Mouse (Mus musculus): Measurements from ENCODE around the gene Sun1. TPM values are rescaled to one million over a fixed set of nuclear protein-coding genes. Genes with fewer than 3 reads are reported as not detected.

Gene Sun1
- polyA plus RNA-seq, 1 experiment from 2014 or later = 20.0 TPM

DNA sequence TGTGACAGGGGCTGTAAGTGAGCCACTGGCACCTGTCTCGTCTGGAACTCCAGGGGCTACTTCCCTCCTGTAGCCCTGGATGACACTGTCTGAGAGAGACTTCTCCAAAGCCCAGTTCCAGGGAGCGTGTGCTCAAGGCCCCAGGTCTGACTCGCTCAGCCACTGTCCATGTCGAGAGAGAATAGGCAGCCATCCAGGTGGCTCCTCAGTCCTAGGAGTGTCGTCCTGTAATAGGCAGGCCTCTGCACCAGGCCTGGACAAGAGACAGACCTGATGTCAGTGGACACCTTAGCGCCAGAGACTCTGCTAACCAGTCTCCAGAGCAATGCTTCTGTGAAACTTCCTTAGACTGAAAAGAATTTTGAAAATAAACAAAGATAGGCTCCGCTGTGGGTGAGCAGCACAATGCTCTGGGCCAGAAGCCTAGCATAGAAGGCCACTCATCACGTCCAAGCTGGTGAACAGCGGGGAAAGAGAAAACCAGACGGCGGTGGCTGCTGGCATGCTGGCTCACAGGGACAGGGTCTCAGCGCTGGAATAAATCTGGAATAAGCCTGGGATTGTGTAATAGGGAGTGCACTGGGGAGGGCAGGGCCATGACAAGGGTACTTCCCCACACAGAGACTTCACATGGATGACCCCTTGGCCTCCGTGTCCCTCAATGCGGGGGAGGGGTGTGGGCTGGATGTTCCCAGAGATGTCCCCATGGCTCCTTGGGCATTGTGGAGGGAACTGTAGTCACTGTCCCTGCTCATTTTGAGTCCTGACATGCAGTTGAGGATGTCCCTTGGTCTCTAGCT is 85.9 kb downstream of the Sun1 start:
- Histone ChIP-seq H3K4me2 (peak overlapping the region; percentile 23), H3K9ac (no peak overlapping the region), H3K27ac (replicated peaks) (peak overlapping the region; percentile 72), H3K27me3 (no peaks in the 10 kb centered on the region), H3K4me1 (replicated peaks) (peaks cover 49% of the 10 kb centered on the region), H3K36me3 (replicated peaks) (no peaks in the 10 kb centered on the region), H3K4me3 (replicated peaks) (no peak overlapping the region), H3K9me3 (replicated peaks) (no peaks in the 10 kb centered on the region)
- WGBS (ENCODE audit: insufficient replicate concordance) = 50% methylated on average over 14 of the region's 14 CpGs
- peak; percentile 13; the same call in 1 of the 2 replicates for ATAC-seq (ENCODE audit: insufficient read depth)

DNA sequence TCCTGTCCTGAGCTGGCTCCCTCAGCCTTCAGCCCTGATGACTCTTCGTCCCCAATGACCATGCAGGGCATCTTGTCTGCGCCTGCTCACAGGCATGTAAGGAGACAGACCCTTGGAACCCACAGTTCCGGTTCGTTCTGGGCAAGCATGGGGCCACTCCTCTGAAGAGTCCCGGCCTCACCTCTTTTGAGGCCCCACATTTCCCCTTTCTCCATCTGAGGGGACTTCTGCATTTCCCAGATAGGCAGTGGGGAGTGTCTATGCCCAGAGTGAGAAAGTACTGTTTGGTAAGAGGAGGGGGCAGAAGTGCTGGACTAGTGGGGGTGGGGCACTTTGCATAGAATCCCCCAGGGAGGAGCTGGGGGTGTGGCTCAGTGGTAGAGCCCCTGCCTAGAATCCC is 86.7 kb downstream of the Sun1 start:
- 7% methylated on average over 5 of the region's 5 CpGs for WGBS (ENCODE audit: insufficient replicate concordance)
- ATAC-seq (ENCODE audit: insufficient read depth) = peak; percentile 63
- Histone ChIP-seq H3K36me3 (replicated peaks) (no peaks in the 10 kb centered on the region), H3K4me1 (replicated peaks) (peaks cover 51% of the 10 kb centered on the region), H3K9me3 (replicated peaks) (no peaks in the 10 kb centered on the region), H3K9ac (no peak overlapping the region), H3K4me2 (peak overlapping the region; percentile 23), H3K27me3 (no peaks in the 10 kb centered on the region), H3K27ac (replicated peaks) (peak overlapping the region; percentile 72), H3K4me3 (replicated peaks) (no peak overlapping the region)

DNA sequence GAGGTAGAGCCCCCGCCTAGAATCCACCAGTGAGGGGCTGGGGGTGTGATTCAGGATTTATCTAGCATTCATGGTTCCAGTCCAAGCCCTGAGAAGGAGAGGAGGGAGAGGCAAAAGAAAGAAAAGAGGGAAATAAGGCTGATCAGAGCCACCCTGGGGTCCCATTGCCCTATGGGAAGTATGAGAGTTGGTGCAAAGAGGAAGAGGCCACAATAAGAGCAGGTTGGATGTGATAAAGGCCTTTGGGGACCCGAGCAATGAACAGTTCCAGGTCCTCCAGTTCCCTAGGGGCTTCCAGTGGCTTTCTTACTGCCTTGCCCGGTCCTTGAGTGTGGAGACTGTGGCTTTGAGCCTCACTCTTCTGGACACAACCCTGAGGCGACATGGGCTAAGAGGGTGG is 87.3 kb downstream of the Sun1 start:
- H3K4me1 ChIP-seq (replicated peaks) = peaks cover 46% of the 10 kb centered on the region
- 48% methylated on average over 4 of the region's 4 CpGs for WGBS (ENCODE audit: insufficient replicate concordance)
- ATAC-seq (ENCODE audit: insufficient read depth) = no peak
- no peaks in the 10 kb centered on the region for H3K27me3 ChIP-seq
- no peak overlapping the region for H3K4me2 ChIP-seq
- H3K9ac ChIP-seq = no peak overlapping the region
- H3K27ac ChIP-seq (replicated peaks) = peak overlapping the region; percentile 68
- no peaks in the 10 kb centered on the region for H3K9me3 ChIP-seq (replicated peaks)
- H3K36me3 ChIP-seq (replicated peaks) = no peaks in the 10 kb centered on the region
- no peak overlapping the region for H3K4me3 ChIP-seq (replicated peaks)

DNA sequence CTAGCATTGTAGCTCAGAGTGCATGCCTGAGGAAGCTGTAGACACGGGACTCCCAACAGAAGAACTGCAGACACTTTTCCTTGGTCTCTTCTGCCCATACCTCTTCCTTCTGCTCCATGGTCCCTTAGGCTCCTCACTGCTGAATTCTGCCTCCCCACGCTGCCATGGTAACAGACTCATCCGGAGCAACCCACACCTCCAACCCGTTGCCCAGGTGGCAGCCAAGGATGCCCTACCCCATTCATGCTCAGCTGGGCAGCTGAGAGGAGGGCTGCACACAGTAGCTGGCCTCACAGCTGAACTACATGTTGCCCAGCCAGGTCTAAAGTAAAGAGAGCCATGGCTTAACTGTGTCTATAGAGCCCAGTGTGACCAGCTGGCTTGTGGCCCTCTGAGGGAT is 88.2 kb downstream of the Sun1 start:
- Histone ChIP-seq H3K27me3 (no peaks in the 10 kb centered on the region), H3K4me3 (replicated peaks) (no peak overlapping the region), H3K4me2 (no peak overlapping the region), H3K9ac (no peak overlapping the region), H3K4me1 (replicated peaks) (peaks cover 45% of the 10 kb centered on the region), H3K9me3 (replicated peaks) (no peaks in the 10 kb centered on the region), H3K36me3 (replicated peaks) (no peaks in the 10 kb centered on the region), H3K27ac (replicated peaks) (peak overlapping the region; percentile 68; the same call in 1 of the 2 replicates)
- ATAC-seq (ENCODE audit: insufficient read depth) = no peak
- 51% methylated on average over 4 of the region's 4 CpGs for WGBS (ENCODE audit: insufficient replicate concordance)

DNA sequence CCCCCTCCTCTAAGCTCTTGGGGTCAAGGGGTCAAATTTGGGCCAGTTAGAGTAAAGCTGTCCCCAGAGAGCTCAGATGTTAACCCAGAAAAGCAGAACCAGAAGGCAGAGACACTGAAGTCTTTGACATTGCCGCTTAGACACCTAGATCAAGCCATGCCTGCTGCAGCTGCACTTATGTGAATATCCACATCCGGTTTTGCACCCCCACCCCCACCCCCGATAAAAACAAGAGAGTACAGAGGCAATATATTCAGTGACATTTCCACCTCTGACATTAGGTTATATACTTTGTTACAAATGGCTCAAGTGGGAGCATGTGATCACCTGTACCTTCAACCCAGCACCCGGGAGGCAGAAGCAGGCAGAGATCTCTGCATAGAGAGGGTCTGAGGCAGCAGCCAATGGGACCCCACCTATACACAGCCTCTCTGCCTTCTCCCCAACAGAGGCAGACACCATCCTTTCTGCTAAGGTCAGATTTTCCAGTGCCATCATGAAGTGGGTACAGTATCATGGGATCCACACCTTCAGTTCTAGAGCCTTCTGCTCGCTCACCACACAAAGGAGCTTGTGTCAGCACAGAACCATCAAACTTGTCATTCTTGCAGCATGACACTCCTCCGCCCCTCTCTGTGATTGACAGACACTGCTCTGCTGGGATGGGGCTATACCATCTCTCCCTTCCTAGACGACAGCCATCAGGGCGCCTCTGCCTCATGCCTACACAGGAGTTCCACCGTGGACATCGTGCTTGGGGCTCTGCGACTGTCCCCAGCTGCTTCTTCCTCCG is 90.2 kb downstream of the Sun1 start:
- WGBS (ENCODE audit: insufficient replicate concordance) = 71% methylated on average over 12 of the region's 12 CpGs
- H3K36me3 ChIP-seq (replicated peaks) = no peaks in the 10 kb centered on the region
- no peaks in the 10 kb centered on the region for H3K9me3 ChIP-seq (replicated peaks)
- ATAC-seq (ENCODE audit: insufficient read depth) = no peak
- no peak overlapping the region for H3K9ac ChIP-seq
- no peaks in the 10 kb centered on the region for H3K27me3 ChIP-seq
- no peak overlapping the region for H3K4me2 ChIP-seq
- peaks cover 32% of the 10 kb centered on the region for H3K4me1 ChIP-seq (replicated peaks)
- no peak overlapping the region for H3K4me3 ChIP-seq (replicated peaks)
- no peak overlapping the region for H3K27ac ChIP-seq (replicated peaks)

DNA sequence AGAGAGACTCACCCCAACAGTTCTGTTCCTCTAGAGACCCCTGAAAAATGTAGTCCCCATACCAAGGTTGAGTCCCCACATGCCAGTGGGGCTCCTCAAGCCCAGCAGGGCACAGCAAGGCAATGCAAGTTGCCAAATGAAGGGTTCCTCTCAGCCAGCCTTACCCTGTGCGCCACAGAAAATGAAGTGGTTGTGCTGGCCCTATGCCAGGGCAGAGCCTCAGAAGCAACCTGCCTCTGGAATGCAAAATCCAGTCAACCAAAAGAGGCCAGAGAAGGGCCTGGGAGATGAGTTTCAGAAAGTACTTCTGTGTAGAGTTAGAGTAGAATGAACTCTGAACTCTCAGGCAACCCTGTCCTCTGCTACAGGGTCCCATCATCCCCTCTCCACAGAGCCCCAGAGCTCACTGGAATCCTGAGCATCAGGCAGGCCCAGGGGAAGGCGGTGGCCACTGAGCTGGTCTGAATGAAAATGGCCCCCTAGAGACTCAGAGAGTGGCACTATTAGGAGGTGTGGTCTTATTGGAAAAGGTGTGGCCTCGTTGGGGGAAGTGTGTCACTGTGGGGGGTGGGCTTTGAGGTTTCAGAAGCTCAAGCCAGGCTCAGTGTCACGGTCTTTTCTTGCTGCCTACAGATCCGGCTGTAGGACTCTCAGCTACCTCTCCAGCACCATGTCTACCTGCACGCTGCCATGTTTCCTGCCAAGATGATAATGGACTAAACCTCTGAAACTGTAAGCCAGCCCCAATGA is 91.5 kb downstream of the Sun1 start:
- Histone ChIP-seq H3K27ac (replicated peaks) (no peak overlapping the region), H3K4me3 (replicated peaks) (no peak overlapping the region), H3K4me2 (no peak overlapping the region), H3K4me1 (replicated peaks) (peaks cover 19% of the 10 kb centered on the region), H3K27me3 (no peaks in the 10 kb centered on the region), H3K9me3 (replicated peaks) (no peaks in the 10 kb centered on the region), H3K9ac (no peak overlapping the region), H3K36me3 (replicated peaks) (no peaks in the 10 kb centered on the region)
- ATAC-seq (ENCODE audit: insufficient read depth) = no peak
- 65% methylated on average over 6 of the region's 6 CpGs for WGBS (ENCODE audit: insufficient replicate concordance)

DNA sequence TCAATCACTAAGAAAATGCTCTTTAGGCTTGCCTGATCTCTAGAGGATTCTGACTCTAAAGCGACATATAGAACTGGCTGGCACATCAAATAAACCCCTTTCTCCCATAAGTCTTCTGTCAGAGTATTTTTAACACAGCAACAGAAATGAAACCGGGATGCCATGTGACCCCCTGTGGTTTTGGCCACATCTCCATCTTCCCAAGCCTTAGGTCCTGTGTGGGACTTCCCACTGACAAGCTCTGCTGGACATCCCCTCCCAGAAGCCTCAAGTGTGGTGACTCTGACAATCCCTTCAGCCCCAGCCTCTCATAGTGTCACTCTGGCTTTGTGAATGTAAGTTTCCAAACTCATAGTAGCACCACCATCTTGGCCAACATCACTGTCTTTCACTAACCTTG is 93.7 kb downstream of the Sun1 start:
- Histone ChIP-seq H3K9ac (no peak overlapping the region), H3K4me2 (no peak overlapping the region), H3K27me3 (no peaks in the 10 kb centered on the region), H3K4me1 (replicated peaks) (peaks cover 5% of the 10 kb centered on the region; the same call in 1 of the 2 replicates), H3K27ac (replicated peaks) (no peak overlapping the region), H3K36me3 (replicated peaks) (no peaks in the 10 kb centered on the region), H3K4me3 (replicated peaks) (no peak overlapping the region), H3K9me3 (replicated peaks) (no peaks in the 10 kb centered on the region)
- ATAC-seq (ENCODE audit: insufficient read depth) = no peak
- WGBS (ENCODE audit: insufficient replicate concordance) = 55% methylated on average over 2 of the region's 2 CpGs

DNA sequence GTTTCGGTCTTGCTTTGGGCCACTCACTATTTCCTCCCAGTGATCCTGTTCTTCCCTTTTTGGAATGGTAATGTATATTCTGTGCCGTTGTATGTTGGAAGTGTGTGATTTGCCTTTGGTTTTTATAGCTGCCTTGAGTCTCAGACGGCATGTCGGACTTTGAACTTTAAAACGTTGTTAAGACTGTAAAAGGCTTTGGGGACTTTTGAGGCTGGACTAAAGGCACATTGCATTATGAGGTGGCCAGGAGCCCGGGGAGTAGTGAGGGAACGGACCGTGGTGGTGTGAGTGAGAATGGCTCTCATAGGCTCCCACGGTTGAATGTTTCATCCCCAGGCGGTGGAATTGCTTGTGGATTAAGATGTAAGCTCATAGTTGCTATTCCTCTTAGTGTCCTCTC is 96.7 kb downstream of the Sun1 start:
- no peak for ATAC-seq (ENCODE audit: insufficient read depth)
- Histone ChIP-seq H3K9me3 (replicated peaks) (no peaks in the 10 kb centered on the region), H3K27me3 (no peaks in the 10 kb centered on the region), H3K4me2 (no peak overlapping the region), H3K9ac (no peak overlapping the region), H3K36me3 (replicated peaks) (no peaks in the 10 kb centered on the region), H3K27ac (replicated peaks) (no peak overlapping the region), H3K4me3 (replicated peaks) (no peak overlapping the region), H3K4me1 (replicated peaks) (peaks cover 14% of the 10 kb centered on the region; the same call in 1 of the 2 replicates)
- WGBS (ENCODE audit: insufficient replicate concordance) = 73% methylated on average over 10 of the region's 10 CpGs

DNA sequence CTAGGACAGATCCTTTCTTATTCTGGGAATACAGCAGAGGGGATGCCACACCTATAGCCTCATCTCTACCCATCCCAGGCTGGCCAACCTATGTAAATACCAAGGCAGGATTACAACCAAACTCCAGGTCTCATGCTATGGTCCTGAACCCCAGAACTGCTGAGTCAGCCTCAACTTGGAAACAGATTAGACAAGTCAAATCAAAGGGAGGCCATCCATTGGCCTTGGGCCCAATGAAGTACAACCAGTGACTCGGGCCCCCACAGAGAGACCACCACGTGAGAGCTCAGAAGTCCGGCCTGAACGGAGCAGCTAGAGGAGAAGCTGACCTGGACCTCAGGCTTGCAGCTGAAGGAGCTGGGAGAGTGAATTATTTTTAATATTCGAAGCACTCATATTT is 97.3 kb downstream of the Sun1 start:
- peaks cover 14% of the 10 kb centered on the region; the same call in 1 of the 2 replicates for H3K4me1 ChIP-seq (replicated peaks)
- no peaks in the 10 kb centered on the region for H3K36me3 ChIP-seq (replicated peaks)
- no peak overlapping the region for H3K4me3 ChIP-seq (replicated peaks)
- H3K9me3 ChIP-seq (replicated peaks) = no peaks in the 10 kb centered on the region
- WGBS (ENCODE audit: insufficient replicate concordance) = 58% methylated on average over 5 of the region's 5 CpGs
- no peak overlapping the region for H3K9ac ChIP-seq
- no peak for ATAC-seq (ENCODE audit: insufficient read depth)
- H3K4me2 ChIP-seq = no peak overlapping the region
- H3K27ac ChIP-seq (replicated peaks) = no peak overlapping the region
- no peaks in the 10 kb centered on the region for H3K27me3 ChIP-seq
